Mouse (Mus musculus) heart, embryonic 12.5 days (tissue): ENCODE results near the gene Tgfbr3. TPM values are rescaled to one million over a fixed set of nuclear protein-coding genes. Genes with fewer than 3 reads are reported as not detected.

Experiments
- ATAC-seq: fragments of 200-750 bp; cut with Nextera tagmentation; 2 replicates; pipeline ENCODE4 v1.8.0; 2017; ENCODE audit warnings: moderate TSS enrichment, moderate library complexity; ENCODE audit not compliant: insufficient number of reproducible peaks, low FRiP score
- H3K27ac ChIP-seq: fragments of 300-500 bp; sonication (generic); 2 replicates; pipeline ENCODE4 v1.5.1; 2016; ENCODE audit warnings: mild to moderate bottlenecking, moderate library complexity; ENCODE audit not compliant: poor library complexity, severe bottlenecking
- H3K27me3 ChIP-seq: fragments of 300-500 bp; sonication (generic); replicated peaks from 2 replicates; pipeline ENCODE4 v1.6.1; 2016; ENCODE audit warnings: mild to moderate bottlenecking, moderate library complexity
- H3K36me3 ChIP-seq: fragments of 300-500 bp; sonication (generic); 2 replicates; pipeline ENCODE4 v1.6.1; 2016; ENCODE audit warnings: mild to moderate bottlenecking, moderate library complexity
- H3K4me1 ChIP-seq: fragments of 300-500 bp; sonication (generic); replicated peaks from 2 replicates; pipeline ENCODE4 v1.6.1; 2016; ENCODE audit warnings: mild to moderate bottlenecking
- H3K4me2 ChIP-seq: fragments of 300-500 bp; sonication (generic); 2 replicates; pipeline ENCODE4 v1.6.1; 2016; ENCODE audit warnings: mild to moderate bottlenecking, moderate library complexity
- H3K4me3 ChIP-seq: fragments of 300-500 bp; sonication (generic); 2 replicates; pipeline ENCODE4 v1.5.1; 2016; ENCODE audit warnings: mild to moderate bottlenecking
- H3K9ac ChIP-seq: fragments of 300-500 bp; sonication (generic); 2 replicates; pipeline ENCODE4 v1.6.1; 2016; ENCODE audit warnings: mild to moderate bottlenecking, moderate library complexity
- H3K9me3 ChIP-seq: fragments of 300-500 bp; sonication (generic); replicated peaks from 2 replicates; pipeline ENCODE4 v1.6.1; 2016; ENCODE audit warnings: mild to moderate bottlenecking, moderate library complexity
- WGBS: fragments of 180-500 bp; shearing (Covaris S2); methylation state at CpG from one replicate; pipeline ENCODE4 v1.1.7; 2016; 5-methylcytosine and 5-hydroxymethylcytosine counted together
- polyA plus RNA-seq: library from polyadenylated mRNA; unstranded; fragments of >200 nt; fragmentation: Nextera tagmentation; extraction: Ambion mirVana; gene quantifications from 2 replicates; pipeline ENCODE4 v1.2.1, GENCODE M21; 2016

Tgfbr3 gene
- polyA plus RNA-seq, 1 experiment from 2014 or later: 38.1 TPM

GRCm38 (mm10) chr5:107158531-107159178, 130.8 kb downstream of the Tgfbr3 start:
- Histone ChIP-seq H3K27ac (no peak overlapping the region), H3K4me2 (no peak overlapping the region), H3K4me1 (peaks cover 10% of the 10 kb centered on the region), H3K9me3 (no peaks in the 10 kb centered on the region), H3K36me3 (peaks cover 8% of the 10 kb centered on the region), H3K27me3 (no peaks in the 10 kb centered on the region), H3K4me3 (no peak overlapping the region), H3K9ac (no peak overlapping the region)
- ATAC-seq: no peak
- WGBS: 86% methylated on average over 7 of the region's 7 CpGs

- no peak for ATAC-seq
- peaks cover 10% of the 10 kb centered on the region for H3K4me1 ChIP-seq
- 59% methylated on average over 9 of the region's 9 CpGs for WGBS
- H3K9ac ChIP-seq: no peak overlapping the region
- peak overlapping the region; percentile 25 for H3K4me2 ChIP-seq
- no peak overlapping the region for H3K4me3 ChIP-seq
- H3K27ac ChIP-seq: no peak overlapping the region
- H3K27me3 ChIP-seq: no peaks in the 10 kb centered on the region
- H3K36me3 ChIP-seq: peaks cover 16% of the 10 kb centered on the region
- H3K9me3 ChIP-seq: no peaks in the 10 kb centered on the region
These were observed 132.0 kb downstream of the Tgfbr3 start for GRCm38 (mm10) chr5:107157384-107157783.

- Histone ChIP-seq H3K9ac (no peak overlapping the region), H3K36me3 (peaks cover 19% of the 10 kb centered on the region), H3K9me3 (no peaks in the 10 kb centered on the region), H3K4me3 (no peak overlapping the region), H3K4me1 (peaks cover 16% of the 10 kb centered on the region), H3K27ac (no peak overlapping the region), H3K4me2 (no peak overlapping the region), H3K27me3 (no peaks in the 10 kb centered on the region)
- ATAC-seq: no peak
- 88% methylated on average over 3 of the region's 3 CpGs for WGBS
These were observed 133.3 kb downstream of the Tgfbr3 start for GRCm38 (mm10) chr5:107156096-107156495.

- H3K4me2 ChIP-seq: no peak overlapping the region
- H3K9ac ChIP-seq: no peak overlapping the region
- H3K36me3 ChIP-seq: peaks cover 19% of the 10 kb centered on the region
- no peaks in the 10 kb centered on the region for H3K27me3 ChIP-seq
- no peak overlapping the region for H3K4me3 ChIP-seq
- no peak for ATAC-seq
- peaks cover 26% of the 10 kb centered on the region for H3K4me1 ChIP-seq
- no peak overlapping the region for H3K27ac ChIP-seq
- H3K9me3 ChIP-seq: no peaks in the 10 kb centered on the region
- WGBS: 85% methylated on average over 4 of the region's 4 CpGs
These were observed 136.4 kb downstream of the Tgfbr3 start for GRCm38 (mm10) chr5:107152989-107153388.

- no peaks in the 10 kb centered on the region for H3K9me3 ChIP-seq
- no peak overlapping the region for H3K27ac ChIP-seq
- no peak overlapping the region for H3K9ac ChIP-seq
- H3K36me3 ChIP-seq: peaks cover 19% of the 10 kb centered on the region
- 70% methylated on average over 3 of the region's 3 CpGs for WGBS
- H3K4me1 ChIP-seq: peaks cover 20% of the 10 kb centered on the region
- no peak overlapping the region for H3K4me3 ChIP-seq
- H3K27me3 ChIP-seq: no peaks in the 10 kb centered on the region
- peak; percentile 5; the same call in 1 of the 2 replicates for ATAC-seq
- H3K4me2 ChIP-seq: no peak overlapping the region
These were observed 138.1 kb downstream of the Tgfbr3 start for GRCm38 (mm10) chr5:107151320-107151719.

GRCm38 (mm10) chr5:107150555-107151312, 138.7 kb downstream of the Tgfbr3 start:
- no peak for ATAC-seq
- Histone ChIP-seq H3K4me1 (peaks cover 20% of the 10 kb centered on the region), H3K9ac (no peak overlapping the region), H3K9me3 (no peaks in the 10 kb centered on the region), H3K27ac (no peak overlapping the region), H3K36me3 (peaks cover 19% of the 10 kb centered on the region), H3K4me2 (no peak overlapping the region), H3K27me3 (no peaks in the 10 kb centered on the region), H3K4me3 (no peak overlapping the region)
- WGBS: 63% methylated on average over 9 of the region's 9 CpGs

GRCm38 (mm10) chr5:107147951-107148766, 141.3 kb downstream of the Tgfbr3 start:
- WGBS: 62% methylated on average over 13 of the region's 13 CpGs
- Histone ChIP-seq H3K36me3 (peaks cover 9% of the 10 kb centered on the region), H3K4me3 (no peak overlapping the region), H3K9me3 (no peaks in the 10 kb centered on the region), H3K27me3 (no peaks in the 10 kb centered on the region), H3K4me2 (no peak overlapping the region), H3K9ac (no peak overlapping the region), H3K27ac (no peak overlapping the region), H3K4me1 (peaks cover 32% of the 10 kb centered on the region)
- no peak for ATAC-seq

- Histone ChIP-seq H3K4me2 (no peak overlapping the region), H3K4me1 (peaks cover 33% of the 10 kb centered on the region), H3K9ac (no peak overlapping the region), H3K36me3 (peaks cover 5% of the 10 kb centered on the region; the same call in 1 of the 2 replicates), H3K27ac (no peak overlapping the region), H3K4me3 (no peak overlapping the region), H3K27me3 (no peaks in the 10 kb centered on the region), H3K9me3 (no peaks in the 10 kb centered on the region)
- no peak for ATAC-seq
These were observed 142.0 kb downstream of the Tgfbr3 start for GRCm38 (mm10) chr5:107147413-107147812.

GRCm38 (mm10) chr5:107146111-107146616, 143.3 kb downstream of the Tgfbr3 start:
- WGBS: 69% methylated on average over 11 of the region's 11 CpGs
- no peak for ATAC-seq
- H3K9me3 ChIP-seq: no peaks in the 10 kb centered on the region
- no peak overlapping the region for H3K4me3 ChIP-seq
- H3K4me2 ChIP-seq: no peak overlapping the region
- peaks cover 35% of the 10 kb centered on the region for H3K4me1 ChIP-seq
- H3K36me3 ChIP-seq: peaks cover 12% of the 10 kb centered on the region
- no peak overlapping the region for H3K27ac ChIP-seq
- no peak overlapping the region for H3K9ac ChIP-seq
- H3K27me3 ChIP-seq: no peaks in the 10 kb centered on the region

- Histone ChIP-seq H3K27ac (no peak overlapping the region), H3K9me3 (no peaks in the 10 kb centered on the region), H3K4me2 (no peak overlapping the region), H3K27me3 (no peaks in the 10 kb centered on the region), H3K4me3 (no peak overlapping the region), H3K4me1 (peaks cover 29% of the 10 kb centered on the region), H3K36me3 (peaks cover 20% of the 10 kb centered on the region), H3K9ac (no peak overlapping the region)
- 81% methylated on average over 4 of the region's 4 CpGs for WGBS
- no peak for ATAC-seq
These were observed 144.3 kb downstream of the Tgfbr3 start for GRCm38 (mm10) chr5:107145125-107145524.
